Mouse (Mus musculus) urinary bladder, postnatal 14 days (tissue): Measurements from ENCODE around the gene Diras1.
"Not testable (repeated sequence)": the region's sequence is repeated elsewhere in the genome, so short reads cannot be mapped to it uniquely, and the experiment has no call there.

ENCODE experiments used
- DNase-seq: peaks from one replicate; pipeline ENCODE4 v3.0.0; 2021; ENCODE audit warnings: low spot score

The Diras1 gene

GRCm38 (mm10) chr10:80998021-80998420, 27.4 kb downstream of the Diras1 start:
- no peak for DNase-seq

DNA sequence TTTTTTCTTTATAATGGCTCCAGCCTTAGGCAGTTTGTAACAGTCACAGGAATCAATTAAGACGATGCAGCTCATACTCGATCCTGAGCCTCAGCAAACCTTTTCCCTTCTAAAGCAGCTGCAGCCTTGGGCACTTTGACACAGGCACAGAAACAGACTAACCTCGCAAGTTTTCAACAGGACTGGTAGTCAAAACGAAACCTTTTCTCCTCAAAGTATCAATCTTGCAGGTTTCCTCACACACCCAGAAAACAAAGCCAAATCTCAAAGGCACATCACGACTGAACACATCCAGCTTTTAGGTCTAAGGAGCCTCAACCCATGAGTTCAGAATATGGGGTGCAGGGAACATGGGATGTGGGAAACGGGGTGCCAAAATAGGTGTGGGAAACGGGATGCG, 28.1 kb downstream of the Diras1 start:
- DNase-seq, result no peak

DNA sequence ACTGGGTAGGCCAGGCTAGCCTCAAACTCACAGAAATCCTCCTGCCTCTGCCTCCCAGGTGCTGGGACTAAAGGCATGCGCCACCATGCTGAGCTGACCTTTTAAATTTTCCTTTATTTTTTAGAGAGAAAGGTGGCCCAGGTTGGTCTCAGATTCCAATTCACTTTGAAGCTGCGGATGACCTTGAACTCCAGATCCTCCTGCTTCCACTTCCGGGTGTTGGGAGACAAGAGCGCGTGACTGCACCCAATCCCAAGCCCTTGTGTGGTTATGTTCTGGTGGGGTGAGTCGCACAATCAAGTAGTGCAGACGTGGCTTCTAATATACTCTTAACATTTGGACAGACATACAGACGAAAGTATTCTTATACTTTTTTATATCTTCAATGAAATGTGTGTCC, 29.0 kb downstream of the Diras1 start:
- DNase-seq, result no peak

DNA sequence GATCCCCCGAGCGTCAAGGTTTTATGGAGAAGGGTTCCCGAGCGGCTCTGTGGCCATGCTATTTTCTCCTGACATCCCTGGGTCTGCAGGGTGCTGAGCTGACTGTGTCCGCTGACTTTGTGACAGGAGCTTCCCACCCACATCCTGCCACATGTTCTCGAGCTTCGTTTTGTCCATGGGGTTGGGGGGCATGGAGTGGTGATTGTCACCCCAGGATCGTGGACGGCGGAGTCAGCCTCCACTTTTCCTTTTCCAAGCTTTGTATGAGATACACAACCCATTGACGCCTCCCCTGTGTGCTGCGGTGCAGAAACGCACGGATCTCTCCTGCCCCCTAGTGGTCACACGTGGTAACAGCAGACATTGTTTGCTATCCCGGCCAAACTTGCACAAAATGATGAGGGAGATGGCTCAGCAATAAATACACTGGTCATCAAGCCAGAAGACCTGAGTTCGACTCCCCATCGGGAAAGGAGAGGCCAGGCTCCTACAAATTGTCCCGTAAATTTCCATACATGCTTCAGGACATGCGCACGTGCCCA, 30.3 kb downstream of the Diras1 start:
- peak; percentile 84 for DNase-seq

GRCm38 (mm10) chr10:80994621-80995020, 30.8 kb downstream of the Diras1 start:
- DNase-seq, result no peak

DNA sequence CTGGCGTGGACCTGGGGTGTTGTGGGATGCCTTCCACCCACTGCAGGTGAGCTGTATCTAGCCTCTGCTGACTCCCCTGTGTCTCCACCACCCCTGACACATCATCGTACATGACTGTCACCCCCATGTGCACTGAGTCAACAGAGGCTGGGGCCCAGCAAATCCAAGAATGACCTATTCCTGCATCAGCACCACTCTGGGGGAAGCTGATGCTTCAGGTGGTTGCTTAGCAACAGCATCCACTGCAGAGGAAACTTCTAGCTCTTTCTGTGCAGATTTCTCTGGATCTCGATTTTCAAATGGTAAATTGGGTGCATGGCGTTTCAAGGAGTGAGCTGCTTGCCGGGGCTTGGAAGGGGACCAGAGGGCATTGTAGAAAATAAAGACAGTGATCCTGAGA, 32.2 kb downstream of the Diras1 start:
- no peak for DNase-seq

GRCm38 (mm10) chr10:80991945-80992344, 33.5 kb downstream of the Diras1 start:
- no peak for DNase-seq

DNA sequence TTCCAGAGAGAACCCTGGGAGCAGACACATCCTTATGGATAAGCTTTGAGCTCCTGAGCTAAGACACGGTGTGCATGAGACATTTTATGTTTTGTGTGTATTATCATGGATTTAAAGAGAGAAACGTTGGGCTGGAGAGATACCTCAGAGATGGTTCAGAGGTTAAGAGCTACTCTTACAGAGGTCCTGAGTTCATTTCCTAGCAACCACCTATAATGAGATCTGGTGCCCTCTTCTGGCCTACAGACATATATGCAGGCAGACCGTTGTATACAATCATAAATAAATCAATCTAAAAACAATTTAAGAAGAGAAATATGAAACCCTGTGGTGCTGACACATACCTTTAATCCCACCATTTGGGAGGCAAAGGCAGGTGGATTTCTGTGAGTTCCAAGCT, 34.5 kb downstream of the Diras1 start:
- DNase-seq, result no peak

GRCm38 (mm10) chr10:80990406-80990805, 35.1 kb downstream of the Diras1 start:
- no peak for DNase-seq

- not testable (repeated sequence) for DNase-seq
Observed at GRCm38 (mm10) chr10:80989854-80990253, 35.6 kb downstream of the Diras1 start.

DNA sequence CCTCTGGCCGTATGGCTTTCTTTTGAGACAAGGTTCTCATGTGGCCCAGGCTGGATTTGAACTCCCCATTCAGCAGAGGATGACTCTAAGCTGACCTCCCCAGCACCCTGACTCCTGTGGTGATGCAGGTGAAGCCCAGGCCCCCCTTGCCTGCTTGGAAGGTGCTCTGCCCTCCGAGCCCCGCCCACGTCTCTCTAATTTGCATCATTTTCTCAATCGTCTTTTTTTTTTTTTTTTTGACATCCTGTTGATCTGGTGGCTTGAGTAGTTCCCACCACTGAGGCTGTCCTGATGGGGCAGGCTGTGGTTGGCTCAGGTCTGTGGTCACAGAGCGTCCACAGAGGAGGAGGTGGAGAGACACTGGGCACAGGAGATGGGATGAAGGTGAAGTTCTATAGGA, 36.0 kb downstream of the Diras1 start:
- no peak for DNase-seq

GRCm38 (mm10) chr10:80987709-80988441, 37.6 kb downstream of the Diras1 start:
- DNase-seq, result peak; percentile 89

DNA sequence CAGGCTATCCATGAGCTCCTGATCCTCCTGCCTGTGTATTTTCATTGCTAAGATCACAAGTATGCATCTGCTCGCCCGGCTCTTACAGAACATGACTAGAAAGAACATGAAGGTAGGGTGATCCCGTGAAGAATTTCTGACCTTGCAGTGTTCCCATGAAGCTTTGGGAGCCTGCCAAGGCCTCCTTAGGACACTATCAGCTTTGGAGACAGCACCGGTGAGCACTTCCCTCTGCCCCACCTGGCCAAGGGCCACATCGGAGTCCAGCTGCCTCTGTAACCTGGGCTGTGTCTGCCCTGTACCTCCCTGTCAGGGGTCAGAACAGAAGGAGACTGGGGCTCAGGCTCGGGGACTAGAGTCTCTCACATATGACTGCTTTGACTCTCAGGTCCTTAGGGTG, 38.7 kb downstream of the Diras1 start:
- DNase-seq, result no peak

DNA sequence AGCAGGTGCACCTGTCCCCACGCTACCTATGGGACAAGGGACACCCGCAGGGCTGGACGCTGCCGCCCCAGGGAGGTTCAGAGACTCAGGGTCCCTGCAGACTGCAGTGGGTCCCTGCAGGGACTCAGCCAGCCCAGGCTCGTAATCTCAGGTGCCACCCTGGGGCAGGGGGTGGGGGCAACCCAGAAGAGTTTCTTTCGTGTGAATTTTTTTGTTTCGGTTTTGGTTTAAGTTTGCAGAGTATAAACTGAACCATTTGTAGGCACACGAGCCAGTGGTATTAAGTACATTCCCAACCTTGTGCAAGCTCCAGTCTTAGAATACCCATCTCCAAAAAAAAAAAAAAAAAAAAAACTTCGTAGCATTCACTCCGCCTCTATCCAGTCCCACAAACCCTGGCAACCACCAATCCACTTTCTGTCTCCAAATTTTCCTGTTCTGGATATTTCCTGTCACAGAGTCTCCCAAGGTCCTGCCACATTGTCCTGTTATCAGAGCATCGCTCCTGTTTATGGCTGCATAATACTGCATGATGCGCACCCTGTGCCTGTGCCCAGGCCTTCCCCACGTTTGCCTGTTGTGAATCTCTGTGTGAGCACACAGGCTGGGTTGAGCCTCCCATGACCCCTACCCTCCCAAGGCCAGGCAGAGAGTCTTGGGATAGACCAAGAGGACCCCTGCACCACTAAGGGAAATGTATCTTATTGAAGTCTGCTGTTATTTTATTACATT, 39.3 kb downstream of the Diras1 start:
- DNase-seq, result no peak

DNA sequence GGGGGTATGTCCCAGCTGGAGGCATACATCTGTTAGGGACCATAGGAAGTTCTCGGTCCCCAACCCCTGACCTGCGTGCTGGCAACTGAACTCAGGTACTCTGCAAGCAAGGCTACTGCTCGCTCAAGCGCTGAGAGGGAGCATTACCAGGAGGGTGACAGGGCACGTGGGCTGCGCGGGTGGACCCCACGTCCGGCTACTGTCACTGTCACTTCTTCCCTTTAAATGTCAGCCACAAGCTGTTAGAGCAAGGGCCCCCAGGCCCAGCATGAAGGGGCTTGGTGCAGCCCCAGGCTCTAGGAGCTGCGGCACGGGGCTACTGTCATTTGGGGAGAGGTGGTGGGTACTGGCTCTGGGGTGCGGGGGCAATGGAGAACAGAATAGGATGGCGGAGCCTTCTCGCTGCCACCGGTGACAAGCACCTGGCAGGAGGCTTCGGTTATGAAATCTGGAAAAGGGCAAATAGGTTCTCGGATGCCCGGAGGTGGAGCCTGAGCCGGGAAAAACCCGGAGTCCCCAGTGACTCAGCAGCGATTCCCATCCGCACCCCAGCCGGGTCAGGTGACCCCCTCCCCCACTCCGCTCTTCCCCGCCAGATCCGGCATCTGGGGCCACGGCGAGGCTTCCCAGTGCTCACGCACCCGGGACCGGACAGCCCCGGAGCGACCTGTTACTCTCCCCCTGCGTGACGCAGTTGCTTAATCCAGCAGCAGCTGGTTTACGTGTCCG, 40.1 kb downstream of the Diras1 start:
- DNase-seq, result peak; percentile 56

- no peak for DNase-seq
Observed at GRCm38 (mm10) chr10:80984223-80984622, 41.2 kb downstream of the Diras1 start.

DNA sequence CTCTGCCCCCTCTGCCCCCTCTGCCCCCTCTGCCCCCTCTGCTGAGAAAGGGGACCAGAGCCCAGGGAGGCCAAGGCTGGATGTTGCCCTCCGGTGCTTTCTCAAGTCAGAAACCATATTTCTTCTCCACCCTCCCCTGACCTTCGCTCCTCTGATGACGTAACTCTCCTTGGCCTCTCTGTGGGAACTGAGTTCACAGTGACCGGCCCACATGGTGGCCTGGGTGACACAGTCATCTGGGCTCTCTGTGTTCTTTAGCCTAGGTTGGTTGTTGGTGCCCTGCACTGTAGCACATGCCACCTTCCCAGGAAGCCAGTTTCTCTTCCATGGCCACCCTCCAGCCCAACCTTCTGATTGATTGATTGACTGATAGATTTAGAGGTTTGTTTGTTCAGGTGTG, 43.1 kb downstream of the Diras1 start:
- DNase-seq, result no peak

DNA sequence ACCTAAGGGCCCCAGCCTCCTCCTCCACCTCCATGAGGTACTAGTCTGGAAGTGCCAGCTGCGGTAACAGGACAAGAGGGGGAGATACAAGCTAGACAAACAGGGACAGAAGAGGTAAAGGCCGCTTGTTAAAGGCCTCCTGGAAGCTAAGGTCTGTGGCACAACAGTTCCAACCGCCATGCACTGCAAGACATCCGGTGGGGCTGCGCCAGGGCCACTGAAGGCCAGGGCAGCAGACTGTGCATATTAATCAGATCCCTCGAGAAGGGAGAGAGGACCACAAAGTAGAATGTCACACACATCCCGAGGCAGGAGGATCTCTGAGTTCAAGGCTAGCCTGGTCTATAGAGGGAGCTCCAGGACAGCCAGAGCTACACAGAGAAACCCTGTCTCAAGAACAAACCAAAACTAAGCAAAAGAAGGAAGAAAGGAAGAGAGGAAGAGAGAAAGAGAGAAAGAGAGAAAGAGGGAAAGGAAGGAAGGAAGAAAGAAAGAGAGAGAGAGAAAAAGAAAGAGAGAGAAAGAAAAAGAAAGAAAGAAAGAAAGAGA, 43.8 kb downstream of the Diras1 start:
- DNase-seq, result no peak

GRCm38 (mm10) chr10:80975478-80975877, 50.0 kb downstream of the Diras1 start:
- no peak for DNase-seq

DNA sequence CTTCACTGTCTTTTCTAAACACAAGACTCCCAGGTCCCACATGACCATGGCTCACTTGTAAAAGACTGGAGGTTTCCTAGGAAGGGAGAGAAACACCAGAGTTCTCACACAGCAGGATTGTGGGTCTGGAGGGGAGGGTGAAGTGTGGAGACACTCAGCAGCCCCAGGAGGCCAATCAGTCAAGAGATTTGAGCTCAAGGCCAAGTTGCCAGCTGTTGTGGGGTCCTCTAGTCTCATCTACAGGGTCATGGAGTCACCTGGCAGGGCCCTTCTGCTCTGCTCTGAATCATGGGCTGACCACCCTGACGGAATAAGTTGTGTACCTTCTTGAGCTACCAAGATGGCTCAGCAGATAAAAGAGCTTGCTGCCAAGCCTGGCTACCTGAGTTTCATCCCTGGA, 51.7 kb downstream of the Diras1 start:
- DNase-seq, result no peak

GRCm38 (mm10) chr10:80972071-80972987, 53.1 kb downstream of the Diras1 start:
- peak; percentile 44 for DNase-seq
